Mouse (Mus musculus) E14TG2a.4 (cell line): ENCODE results near the gene March6.

ENCODE experiments used
- H3K27me3 ChIP-seq: 2 replicates; pipeline ENCODE4 v1.6.1; 2014; ENCODE audit warnings: low read length, control low read depth; ENCODE audit not compliant: insufficient read depth
- H3K36me3 ChIP-seq: 2 replicates; pipeline ENCODE4 v1.6.1; 2014; ENCODE audit warnings: low read length, control low read depth; ENCODE audit not compliant: insufficient read depth
- H3K4me1 ChIP-seq: replicated peaks from 2 replicates; pipeline ENCODE4 v1.6.1; 2014; ENCODE audit warnings: low read depth, low read length, control low read depth
- H3K4me3 ChIP-seq: replicated peaks from 2 replicates; pipeline ENCODE4 v1.5.1; 2014; ENCODE audit warnings: mild to moderate bottlenecking, low read length
- H3K9me3 ChIP-seq: 2 replicates; pipeline ENCODE4 v1.6.1; 2014; ENCODE audit warnings: low read length, control low read depth
- CTCF ChIP-seq: conservative IDR thresholded peaks from 2 replicates; pipeline ENCODE4 v1.5.1; 2014; ENCODE audit warnings: low read length
- NANOG ChIP-seq: IDR thresholded peaks from 2 replicates; pipeline ENCODE4 v1.6.1; 2014; ENCODE audit warnings: borderline replicate concordance, low read length, mixed read lengths
- POU5F1 ChIP-seq: IDR thresholded peaks from 2 replicates; pipeline ENCODE4 v1.6.1; 2014; ENCODE audit warnings: low read length, borderline replicate concordance

Gene March6

GRCm38 (mm10) chr15:31494310-31494709 is 36.5 kb downstream of the March6 start:
- Histone ChIP-seq H3K4me3 (no peak overlapping the region), H3K36me3 (peaks cover 66% of the 10 kb centered on the region), H3K4me1 (no peaks in the 10 kb centered on the region), H3K27me3 (no peaks in the 10 kb centered on the region), H3K9me3 (no peaks in the 10 kb centered on the region)
- no peak for TF ChIP-seq CTCF
- TF ChIP-seq POU5F1, result no peak
- no peak for TF ChIP-seq NANOG

- TF ChIP-seq NANOG, result no peak
- no peak for TF ChIP-seq CTCF
- TF ChIP-seq POU5F1, result no peak
- Histone ChIP-seq H3K27me3 (no peaks in the 10 kb centered on the region), H3K4me3 (no peak overlapping the region), H3K36me3 (peaks cover 50% of the 10 kb centered on the region), H3K9me3 (no peaks in the 10 kb centered on the region), H3K4me1 (peaks cover 2% of the 10 kb centered on the region; the same call in 1 of the 2 replicates)
Observed at GRCm38 (mm10) chr15:31487407-31487806, 43.4 kb downstream of the March6 start.

- Histone ChIP-seq H3K27me3 (no peaks in the 10 kb centered on the region), H3K4me1 (no peaks in the 10 kb centered on the region)
- no peak for TF ChIP-seq POU5F1
Observed at GRCm38 (mm10) chr15:31476678-31477077, 54.2 kb downstream of the March6 start.

GRCm38 (mm10) chr15:31472645-31473574 is 57.9 kb downstream of the March6 start:
- Histone ChIP-seq H3K36me3 (peaks cover 51% of the 10 kb centered on the region), H3K4me3 (no peak overlapping the region), H3K9me3 (no peaks in the 10 kb centered on the region), H3K4me1 (no peaks in the 10 kb centered on the region), H3K27me3 (no peaks in the 10 kb centered on the region)
- no peak for TF ChIP-seq POU5F1
- TF ChIP-seq NANOG, result no peak
- TF ChIP-seq CTCF, result no peak

More at GRCm38 (mm10) chr15:31476678-31477077, 54.2 kb downstream of the March6 start:
- H3K4me3 ChIP-seq, result no peak overlapping the region
- H3K36me3 ChIP-seq, result peaks cover 71% of the 10 kb centered on the region
- H3K9me3 ChIP-seq, result no peaks in the 10 kb centered on the region

GRCm38 (mm10) chr15:31471529-31471928 is 59.3 kb downstream of the March6 start:
- TF ChIP-seq NANOG (no peak), CTCF (no peak), POU5F1 (no peak)
- H3K4me3 ChIP-seq, result no peak overlapping the region

GRCm38 (mm10) chr15:31469497-31469896 is 61.4 kb downstream of the March6 start:
- no peaks in the 10 kb centered on the region for H3K27me3 ChIP-seq

More at GRCm38 (mm10) chr15:31471529-31471928, 59.3 kb downstream of the March6 start:
- no peaks in the 10 kb centered on the region for H3K27me3 ChIP-seq
- H3K9me3 ChIP-seq, result no peaks in the 10 kb centered on the region
- no peaks in the 10 kb centered on the region for H3K4me1 ChIP-seq
- peaks cover 53% of the 10 kb centered on the region for H3K36me3 ChIP-seq

GRCm38 (mm10) chr15:31468806-31469205 is 62.0 kb downstream of the March6 start:
- Histone ChIP-seq H3K4me1 (no peaks in the 10 kb centered on the region), H3K9me3 (no peaks in the 10 kb centered on the region), H3K36me3 (peaks cover 52% of the 10 kb centered on the region), H3K4me3 (no peak overlapping the region), H3K27me3 (no peaks in the 10 kb centered on the region)
- TF ChIP-seq POU5F1 (no peak), NANOG (no peak), CTCF (no peak)

More at GRCm38 (mm10) chr15:31469497-31469896, 61.4 kb downstream of the March6 start:
- Histone ChIP-seq H3K9me3 (no peaks in the 10 kb centered on the region), H3K36me3 (peaks cover 57% of the 10 kb centered on the region), H3K4me1 (no peaks in the 10 kb centered on the region), H3K4me3 (no peak overlapping the region)
- TF ChIP-seq POU5F1 (no peak), CTCF (no peak), NANOG (no peak)

- Histone ChIP-seq H3K36me3 (peaks cover 65% of the 10 kb centered on the region), H3K27me3 (no peaks in the 10 kb centered on the region), H3K4me1 (no peaks in the 10 kb centered on the region; the same call in 1 of the 2 replicates), H3K9me3 (no peaks in the 10 kb centered on the region), H3K4me3 (no peak overlapping the region)
- no peak for TF ChIP-seq CTCF
- no peak for TF ChIP-seq NANOG
- no peak for TF ChIP-seq POU5F1
Observed at GRCm38 (mm10) chr15:31466749-31467148, 64.1 kb downstream of the March6 start.
